Mouse (Mus musculus) thymus, postnatal 25 days (tissue): ENCODE data around the gene Izumo1r.

Experiments used
- DNase-seq: peaks from one replicate; pipeline ENCODE4 v3.0.0; 2022

Gene Izumo1r

DNA sequence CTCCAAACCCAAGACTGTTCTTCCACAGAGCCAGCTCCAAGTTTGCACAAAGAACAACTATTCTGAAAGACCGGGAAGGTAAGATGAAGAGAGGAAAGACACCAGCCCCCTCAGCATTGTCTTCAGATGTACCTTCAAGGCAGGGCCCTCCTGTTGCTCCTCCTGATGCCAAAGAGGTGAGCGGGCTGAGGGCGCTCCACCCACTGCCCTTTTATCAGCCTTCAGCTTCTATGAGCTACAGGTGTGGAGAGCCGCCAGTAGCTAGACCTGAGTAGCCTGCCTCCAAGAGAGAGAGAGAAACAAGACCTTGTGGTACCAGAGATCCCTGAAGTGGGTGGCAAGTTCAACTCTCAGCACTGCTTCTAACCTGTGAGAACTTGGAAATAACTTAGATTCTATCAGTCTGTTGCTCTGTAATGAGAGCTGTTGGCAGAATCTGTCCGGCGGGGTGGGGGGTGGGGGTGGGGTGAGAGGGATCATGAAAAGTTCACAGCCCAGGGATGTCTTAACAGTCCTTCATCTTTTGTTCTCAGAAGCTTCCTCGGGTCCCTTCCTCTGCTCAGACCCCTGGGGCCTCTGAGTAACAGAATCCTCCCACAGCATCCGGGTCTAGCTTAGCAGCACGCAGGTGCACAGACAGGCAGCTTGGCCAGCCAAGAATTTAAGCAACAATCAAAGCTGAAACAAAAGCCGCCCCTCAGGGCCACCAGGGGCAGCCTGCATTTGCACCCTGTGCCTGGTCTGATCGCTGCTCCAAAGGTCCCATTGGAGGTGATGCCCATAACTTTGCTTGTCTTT, at the start of gene Izumo1r:
TSS of gene Izumo1r (minus strand) at position 369 of the 798 bp plus-strand sequence.
- peak; percentile 77 for DNase-seq

- DNase-seq: no peak
Observed at GRCm38 (mm10) chr9:14951072-14951471, 47.3 kb upstream of the Izumo1r start.

DNA sequence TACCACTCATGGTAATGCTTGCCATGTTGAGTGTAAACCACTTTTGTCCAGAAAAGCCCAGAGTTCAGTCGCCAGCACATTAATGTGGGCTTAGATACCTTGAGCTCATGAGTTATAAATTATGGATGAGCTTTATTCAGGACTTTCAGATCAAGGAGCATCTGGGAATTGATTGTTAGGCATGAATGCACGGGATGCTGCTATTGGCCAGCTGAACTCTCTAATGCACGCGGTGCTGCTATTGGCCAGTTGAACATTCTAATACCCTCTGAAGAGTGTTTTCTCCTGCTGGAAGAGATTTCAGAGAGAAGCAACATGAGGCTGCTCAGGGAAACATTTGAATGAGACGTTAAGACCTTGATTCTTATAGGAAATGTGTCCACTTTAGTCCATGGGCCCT, 45.1 kb upstream of the Izumo1r start:
- no peak for DNase-seq

DNA sequence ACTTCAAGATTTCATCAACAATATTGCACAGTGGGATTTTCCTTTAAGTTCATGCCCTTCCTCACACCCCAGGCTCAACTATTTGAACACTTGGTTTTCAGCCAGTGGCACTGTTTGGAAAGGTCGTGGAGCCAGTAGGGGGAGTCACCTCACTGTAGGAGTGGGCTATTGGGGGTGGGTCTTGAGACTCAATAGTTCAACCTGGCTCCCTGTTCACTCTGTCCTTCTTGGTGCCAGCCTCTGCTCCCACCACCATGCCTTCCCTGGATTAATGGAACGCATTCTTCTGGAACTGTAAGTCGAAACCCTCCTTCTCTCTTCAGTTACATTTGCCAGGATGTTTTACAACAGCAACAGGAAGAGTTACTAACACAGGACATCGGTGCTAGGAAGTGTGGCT, 42.9 kb upstream of the Izumo1r start:
- DNase-seq: no peak

- no peak for DNase-seq
Observed at GRCm38 (mm10) chr9:14945919-14946318, 42.2 kb upstream of the Izumo1r start.

DNA sequence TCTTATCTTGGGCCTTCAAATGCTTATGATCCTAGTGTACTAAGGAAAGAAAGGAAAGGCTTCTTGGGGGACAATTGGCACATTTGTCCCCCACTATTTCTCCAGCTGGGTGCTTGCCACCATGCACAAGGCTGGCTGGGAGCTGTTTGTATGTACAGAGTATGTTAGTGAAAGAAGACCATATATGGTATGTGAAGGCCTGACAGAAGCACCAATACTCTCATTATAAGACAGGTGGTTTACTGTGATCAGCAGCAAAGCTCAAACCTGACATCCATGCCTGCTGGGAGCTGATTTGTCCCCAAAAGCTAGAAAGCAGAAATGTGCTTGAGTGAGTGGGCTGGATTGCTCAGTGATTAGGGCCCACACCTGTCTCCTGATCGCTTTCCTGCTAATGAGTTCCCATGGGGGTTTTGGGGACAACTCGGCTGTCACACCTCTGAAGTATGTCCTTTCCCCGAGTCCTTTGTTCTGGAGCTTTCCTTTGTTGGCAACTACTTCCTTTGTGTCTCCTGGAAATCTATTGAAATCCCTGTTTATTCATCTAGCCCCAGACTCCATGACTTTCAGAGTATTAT, 38.5 kb upstream of the Izumo1r start:
- DNase-seq: no peak

DNA sequence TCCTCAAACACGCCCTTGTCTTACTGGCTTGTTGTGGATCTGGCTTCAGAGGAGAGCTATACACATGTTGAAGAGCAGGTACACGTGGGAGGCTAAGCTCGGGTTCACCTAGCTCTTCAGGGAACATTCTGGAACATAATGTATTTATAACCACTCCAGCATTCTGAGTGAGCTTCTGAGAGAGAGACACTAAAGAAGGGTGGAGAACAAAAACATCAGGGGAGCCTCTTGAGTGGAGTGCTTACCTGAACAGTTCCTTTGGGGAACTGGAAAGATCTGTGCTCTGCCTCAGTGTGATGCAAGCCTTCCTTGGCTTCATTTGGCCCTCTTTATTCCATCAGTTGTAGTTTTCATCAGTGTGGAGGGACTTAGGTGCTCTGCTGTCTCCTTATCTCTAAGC, 35.9 kb upstream of the Izumo1r start:
- DNase-seq: no peak

DNA sequence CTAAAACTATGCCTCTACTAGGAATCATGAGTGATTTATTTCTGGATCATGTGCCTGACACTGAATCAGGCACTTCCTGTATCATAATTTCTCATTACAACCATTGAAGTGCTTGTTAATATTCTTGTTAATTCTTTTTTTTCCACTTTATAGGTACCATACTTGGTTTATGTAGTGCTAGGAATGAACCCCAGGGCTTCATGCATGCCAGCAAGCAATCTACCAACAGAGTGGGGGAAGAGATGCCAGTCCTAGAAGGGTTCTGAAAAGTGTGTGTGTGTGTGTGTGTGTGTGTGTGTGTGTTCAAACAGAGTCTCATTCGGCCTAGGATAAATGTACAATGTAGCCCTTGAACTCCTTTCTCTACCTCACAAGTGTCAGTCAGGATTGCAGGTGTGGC, 33.6 kb upstream of the Izumo1r start:
- no peak for DNase-seq

- DNase-seq: no peak
Observed at GRCm38 (mm10) chr9:14934851-14935250, 31.1 kb upstream of the Izumo1r start.

- DNase-seq: no peak
Observed at GRCm38 (mm10) chr9:14931943-14932342, 28.2 kb upstream of the Izumo1r start.

DNA sequence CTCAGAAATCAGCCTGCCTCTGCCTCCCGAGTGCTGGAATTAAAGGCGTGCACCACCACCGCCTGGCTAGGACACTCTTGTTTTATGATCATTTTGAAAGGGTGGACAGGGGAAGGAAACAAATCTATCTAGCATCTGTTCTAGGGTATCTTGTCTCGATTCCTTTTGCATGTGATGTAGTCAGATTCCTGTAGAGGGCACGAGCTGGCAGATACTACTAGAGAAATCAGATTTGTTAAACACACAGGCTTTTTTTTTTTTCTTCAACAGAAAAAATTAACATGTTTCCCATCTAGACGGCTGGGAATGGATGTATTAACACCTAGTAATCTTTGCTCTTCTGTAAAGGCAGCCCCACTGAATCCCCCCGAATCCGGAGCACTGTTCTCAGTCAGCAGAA, 27.5 kb upstream of the Izumo1r start:
- DNase-seq: no peak

GRCm38 (mm10) chr9:14926593-14926992, 22.8 kb upstream of the Izumo1r start:
- peak; percentile 62 for DNase-seq

GRCm38 (mm10) chr9:14923625-14924024, 19.9 kb upstream of the Izumo1r start:
- DNase-seq: no peak

DNA sequence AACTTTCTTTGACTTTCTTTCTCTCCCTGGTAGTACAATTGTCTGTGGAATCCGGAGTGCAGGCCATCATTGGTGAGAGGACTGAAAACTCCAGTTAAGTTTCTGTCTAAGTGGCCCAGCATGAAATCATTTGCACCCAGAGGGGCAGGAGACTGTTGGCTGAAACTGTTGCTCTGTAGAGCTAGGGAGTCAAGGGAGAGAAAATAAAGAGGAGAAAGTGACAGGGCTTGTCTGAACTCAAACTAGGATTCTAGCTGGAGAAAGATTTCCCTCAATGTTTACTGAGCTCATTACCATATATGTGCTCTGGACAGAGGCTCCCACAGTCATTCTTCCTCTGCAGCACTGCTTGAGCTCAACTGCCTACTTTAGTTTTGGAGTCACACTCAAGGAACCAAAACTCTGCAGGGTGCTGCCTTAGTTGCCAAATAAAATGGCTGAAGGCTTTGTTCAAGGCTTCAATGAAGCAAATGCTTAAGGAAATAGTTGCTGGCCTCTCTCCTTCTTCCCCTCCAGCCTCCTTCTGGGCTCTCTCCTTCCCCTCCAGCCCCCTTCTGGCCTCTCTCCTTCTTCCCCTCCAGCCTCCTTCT, 18.3 kb upstream of the Izumo1r start:
- DNase-seq: no peak

- no peak for DNase-seq
Observed at GRCm38 (mm10) chr9:14921254-14921653, 17.5 kb upstream of the Izumo1r start.

GRCm38 (mm10) chr9:14920608-14921007, 16.9 kb upstream of the Izumo1r start:
- DNase-seq: no peak

DNA sequence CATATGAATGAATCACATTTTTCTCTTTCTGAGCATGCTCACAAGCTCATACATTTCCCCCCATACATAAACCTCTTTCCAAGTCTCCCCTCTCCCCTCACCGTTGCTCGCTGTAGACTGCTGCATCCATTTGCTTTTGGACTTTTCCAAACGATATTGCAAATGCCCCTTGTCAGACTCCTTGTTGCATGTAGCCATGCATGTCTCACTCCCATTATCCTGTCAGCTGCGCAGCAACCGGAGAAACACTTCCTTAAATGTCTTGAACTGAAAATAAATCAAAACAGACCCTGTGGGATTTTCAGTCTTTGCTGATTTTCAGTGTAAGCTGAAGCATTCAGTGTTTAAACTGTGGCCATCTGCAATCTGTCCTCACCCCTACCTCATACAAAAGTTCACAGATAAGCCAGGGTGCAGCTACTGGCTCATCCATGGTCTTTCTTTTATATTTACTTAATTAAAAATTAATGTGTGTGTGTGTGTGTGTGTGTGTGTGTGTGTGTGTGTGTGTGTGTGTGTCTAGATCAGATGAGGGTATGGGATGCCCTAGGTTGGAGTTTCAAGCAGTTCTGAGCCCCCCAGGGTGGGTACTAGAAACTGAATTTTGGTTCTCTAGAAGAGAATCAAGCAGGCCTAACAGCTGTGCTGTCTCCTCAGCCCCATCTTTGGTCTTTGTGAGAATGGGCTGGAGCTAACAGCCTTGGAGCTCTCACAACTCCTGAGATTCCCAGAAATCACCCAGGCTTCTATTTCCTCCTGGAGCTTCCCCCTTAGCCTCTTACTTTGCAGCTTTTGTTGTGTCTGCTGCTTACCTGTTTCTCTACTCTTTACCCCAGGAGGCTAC, 15.3 kb upstream of the Izumo1r start:
- no peak for DNase-seq

DNA sequence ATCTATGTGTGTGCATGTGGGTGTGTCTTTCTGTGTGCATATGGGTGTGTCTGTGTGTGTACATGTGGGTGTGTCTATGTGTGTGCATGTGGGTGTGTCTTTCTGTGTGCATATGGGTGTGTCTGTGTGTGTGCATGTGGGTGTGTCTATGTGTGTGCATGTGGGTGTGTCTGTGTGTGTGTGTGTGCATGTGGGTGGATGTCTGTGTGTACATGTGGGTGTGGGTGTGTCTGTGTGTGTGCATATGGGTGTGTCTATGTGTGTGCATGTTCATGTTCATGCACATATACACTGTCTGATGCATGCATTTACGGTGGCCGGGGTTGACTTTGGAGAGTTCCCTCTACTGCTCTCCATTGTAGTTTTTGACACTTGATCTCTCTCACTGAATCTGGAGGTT, 13.9 kb upstream of the Izumo1r start:
- DNase-seq: no peak

GRCm38 (mm10) chr9:14912037-14912436, 8.3 kb upstream of the Izumo1r start:
- no peak for DNase-seq

GRCm38 (mm10) chr9:14909981-14910380, 6.2 kb upstream of the Izumo1r start:
- DNase-seq: no peak

- no peak for DNase-seq
Observed at GRCm38 (mm10) chr9:14907816-14908415, 4.2 kb upstream of the Izumo1r start.

DNA sequence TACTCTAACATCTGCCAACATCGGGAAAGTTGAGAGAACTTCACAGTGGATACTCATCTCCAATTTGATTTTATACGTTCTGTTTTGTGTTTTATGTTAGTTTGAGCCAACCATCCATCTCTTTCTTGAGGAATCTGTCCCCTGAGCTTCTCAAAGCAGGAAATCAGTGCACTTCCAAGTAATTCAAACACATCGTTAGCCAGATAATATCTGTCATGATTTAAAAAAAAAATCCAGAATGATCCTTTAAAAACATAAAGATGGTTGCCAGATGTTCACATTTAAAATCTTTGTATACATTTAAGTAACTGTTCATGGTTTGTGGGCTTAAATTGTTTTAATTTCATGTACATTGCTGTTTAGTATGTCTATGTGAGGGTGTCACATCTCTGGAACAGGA, 2.2 kb upstream of the Izumo1r start:
- no peak for DNase-seq
